Mouse (Mus musculus): ENCODE data around the gene Gm2431. TPM values are rescaled to one million over a fixed set of nuclear protein-coding genes. Genes with fewer than 3 reads are reported as not detected.

The Gm2431 gene
- not detected in 2 replicates for polyA plus RNA-seq (2012; rRNA removed; ENCODE audit: low replicate concordance)

GRCm38 (mm10) chr7:142258254-142258653 is at the start of gene Gm2431:
Gene Gm2431, minus strand, starts transcription at chr7:142258354.

GRCm38 (mm10) chr7:142303249-142303648 is 45.1 kb upstream of the Gm2431 start, which contains the start of gene Krtap5-4:
Gene Krtap5-4, plus strand, starts transcription at chr7:142303549.

GRCm38 (mm10) chr7:142297018-142297417 is 38.9 kb upstream of the Gm2431 start, which contains the start of gene Krtap5-1:
Gene Krtap5-1, minus strand, starts transcription at chr7:142297118.

GRCm38 (mm10) chr7:142274263-142274662 is 16.1 kb upstream of the Gm2431 start, which contains the start of gene Gm4559:
Gene Gm4559, minus strand, starts transcription at chr7:142274363.

GRCm38 (mm10) chr7:142240978-142241377 is 17.2 kb downstream of the Gm2431 start, which contains the start of gene Gm40460:
Gene Gm40460, minus strand, starts transcription at chr7:142241078.

GRCm38 (mm10) chr7:142229871-142230270 is 28.3 kb downstream of the Gm2431 start, which contains the start of gene Krtap5-5:
Gene Krtap5-5, minus strand, starts transcription at chr7:142229971.

GRCm38 (mm10) chr7:142211559-142211958 is 46.6 kb downstream of the Gm2431 start, which contains the start of gene Gm7579:
Gene Gm7579, plus strand, starts transcription at chr7:142211859.

Other genes starting within 250 kb of the Gm2431 start
- gene Mob2, start 197.3 kb downstream of the Gm2431 start, polyA plus RNA-seq (2012; rRNA removed; ENCODE audit: low replicate concordance): 30.2 and 35.8 TPM in 2 replicates
- gene Dusp8, start 162.5 kb downstream of the Gm2431 start, polyA plus RNA-seq (2012; rRNA removed; ENCODE audit: low replicate concordance): 11.0 and 11.1 TPM in 2 replicates
- not detected in 2 replicates for gene Gm45618, start 137.6 kb downstream of the Gm2431 start, polyA plus RNA-seq (2012; rRNA removed; ENCODE audit: low replicate concordance)
- not detected in 2 replicates for gene Gm39115, start 122.3 kb downstream of the Gm2431 start, polyA plus RNA-seq (2012; rRNA removed; ENCODE audit: low replicate concordance)
- gene Gm45337, start 113.7 kb downstream of the Gm2431 start, polyA plus RNA-seq (2012; rRNA removed; ENCODE audit: low replicate concordance): not detected in 2 replicates
- 0.33 TPM in 1 of 2 replicates, not detected in the other for gene Gm29735, start 101.2 kb downstream of the Gm2431 start, polyA plus RNA-seq (2012; rRNA removed; ENCODE audit: low replicate concordance)
- gene Gm4553, start 92.6 kb downstream of the Gm2431 start, polyA plus RNA-seq (2012; rRNA removed; ENCODE audit: low replicate concordance): not detected in 2 replicates
- gene Krtap5-2, start 82.3 kb downstream of the Gm2431 start, polyA plus RNA-seq (2012; rRNA removed; ENCODE audit: low replicate concordance): not detected in 2 replicates
- gene Gm10153, start 68.0 kb downstream of the Gm2431 start, polyA plus RNA-seq (2012; rRNA removed; ENCODE audit: low replicate concordance): not detected in 2 replicates
- gene Krtap5-3, start 57.0 kb downstream of the Gm2431 start, polyA plus RNA-seq (2012; rRNA removed; ENCODE audit: low replicate concordance): 0.14 TPM in 1 of 2 replicates, not detected in the other
- gene Gm7579, start 46.5 kb downstream of the Gm2431 start, polyA plus RNA-seq (2012; rRNA removed; ENCODE audit: low replicate concordance): not detected in 2 replicates
- gene Krtap5-5, start 28.4 kb downstream of the Gm2431 start, polyA plus RNA-seq (2012; rRNA removed; ENCODE audit: low replicate concordance): 2.1 TPM in 1 of 2 replicates, not detected in the other
- not detected in 2 replicates for gene Gm40460, start 17.3 kb downstream of the Gm2431 start, polyA plus RNA-seq (2012; rRNA removed; ENCODE audit: low replicate concordance)
- not detected in 2 replicates for gene Gm4559, start 16.0 kb upstream of the Gm2431 start, polyA plus RNA-seq (2012; rRNA removed; ENCODE audit: low replicate concordance)
- gene Krtap5-1, start 38.8 kb upstream of the Gm2431 start, polyA plus RNA-seq (2012; rRNA removed; ENCODE audit: low replicate concordance): not detected in 2 replicates
- gene Krtap5-4, start 45.2 kb upstream of the Gm2431 start, polyA plus RNA-seq (2012; rRNA removed; ENCODE audit: low replicate concordance): not detected in 2 replicates
- gene Ifitm10, start 115.4 kb upstream of the Gm2431 start, polyA plus RNA-seq (2012; rRNA removed; ENCODE audit: low replicate concordance): 2.2 and 4.4 TPM in 2 replicates
- gene Gm49369, start 124.3 kb upstream of the Gm2431 start, polyA plus RNA-seq (2012; rRNA removed; ENCODE audit: low replicate concordance): not detected in 2 replicates
- gene Ctsd, start 129.7 kb upstream of the Gm2431 start, polyA plus RNA-seq (2012; rRNA removed; ENCODE audit: low replicate concordance): 219 and 317 TPM in 2 replicates
- 1.8 and 119 TPM in 2 replicates for gene Syt8, start 176.5 kb upstream of the Gm2431 start, polyA plus RNA-seq (2012; rRNA removed; ENCODE audit: low replicate concordance)
- 0.20 and 1.7 TPM in 2 replicates for gene Tnni2, start 183.5 kb upstream of the Gm2431 start, polyA plus RNA-seq (2012; rRNA removed; ENCODE audit: low replicate concordance)
- gene Lsp1, start 202.5 kb upstream of the Gm2431 start, polyA plus RNA-seq (2012; rRNA removed; ENCODE audit: low replicate concordance): 33.4 and 47.1 TPM in 2 replicates
- gene Tnnt3, start 240.5 kb upstream of the Gm2431 start, polyA plus RNA-seq (2012; rRNA removed; ENCODE audit: low replicate concordance): not detected in 2 replicates

Data from duodenum, adult 2 months (tissue).